Mouse (Mus musculus) liver, embryonic 16.5 days (tissue): Measurements from ENCODE around the gene Ankdd1b. TPM values are rescaled to one million over a fixed set of nuclear protein-coding genes. Genes with fewer than 3 reads are reported as not detected.

Experiments used
- ATAC-seq: fragments of 200-750 bp; cut with Nextera tagmentation; 2 replicates; pipeline ENCODE4 v1.8.0; 2017; ENCODE audit warnings: low read depth, mild to moderate bottlenecking, moderate number of reproducible peaks, moderate library complexity
- H3K27ac ChIP-seq: fragments of 300-500 bp; sonication (generic); 2 replicates; pipeline ENCODE4 v1.5.1; 2014; ENCODE audit warnings: mild to moderate bottlenecking, low read length
- H3K27me3 ChIP-seq: fragments of 300-500 bp; sonication (generic); 2 replicates; pipeline ENCODE4 v1.6.1; 2014; ENCODE audit warnings: low read depth, low read length, mixed read lengths; ENCODE audit not compliant: control insufficient read depth, insufficient read depth
- H3K36me3 ChIP-seq: fragments of 300-500 bp; sonication (generic); 2 replicates; pipeline ENCODE4 v1.6.1; 2014; ENCODE audit warnings: mild to moderate bottlenecking; ENCODE audit not compliant: control insufficient read depth, insufficient read depth
- H3K4me1 ChIP-seq: fragments of 300-500 bp; sonication (generic); 2 replicates; pipeline ENCODE4 v1.6.1; 2014; ENCODE audit warnings: low read depth, low read length, mixed read lengths; ENCODE audit not compliant: control insufficient read depth
- H3K4me2 ChIP-seq: fragments of 300-500 bp; sonication (generic); 2 replicates; pipeline ENCODE4 v1.6.1; 2014; ENCODE audit warnings: low read depth, low read length, mixed read lengths
- H3K4me3 ChIP-seq: fragments of 300-500 bp; sonication (generic); 2 replicates; pipeline ENCODE4 v1.5.1; 2014; ENCODE audit warnings: low read depth, mild to moderate bottlenecking, low read length
- H3K9ac ChIP-seq: fragments of 300-500 bp; sonication (generic); 2 replicates; pipeline ENCODE4 v1.6.1; 2014; ENCODE audit warnings: low read depth, low read length
- H3K9me3 ChIP-seq: fragments of 300-500 bp; sonication (generic); replicated peaks from 2 replicates; pipeline ENCODE4 v1.6.1; 2016; ENCODE audit warnings: low read length; ENCODE audit not compliant: control insufficient read depth
- WGBS: fragments of 180-500 bp; shearing (Covaris S2); extraction: QIAGEN DNeasy Blood & Tissue Kit; methylation state at CpG from one replicate; pipeline ENCODE4 v1.1.7; 2014; ENCODE audit not compliant: insufficient replicate concordance; 5-methylcytosine and 5-hydroxymethylcytosine counted together
- polyA plus RNA-seq: library from polyadenylated mRNA; unstranded; fragments of >200 nt; fragmentation: Nextera tagmentation; extraction: Ambion mirVana; gene quantifications from 2 replicates; pipeline ENCODE4 v1.2.1, GENCODE M21; 2015

Ankdd1b gene
- polyA plus RNA-seq, 1 experiment from 2014 or later, result not detected

GRCm38 (mm10) chr13:96431595-96432156, 39.3 kb downstream of the Ankdd1b start:
- Histone ChIP-seq H3K27me3 (no peaks in the 10 kb centered on the region), H3K4me3 (no peak overlapping the region), H3K27ac (no peak overlapping the region), H3K4me1 (peaks cover 8% of the 10 kb centered on the region; the same call in 1 of the 2 replicates), H3K36me3 (no peaks in the 10 kb centered on the region), H3K4me2 (no peak overlapping the region), H3K9me3 (no peaks in the 10 kb centered on the region), H3K9ac (no peak overlapping the region)
- peak; percentile 77 for ATAC-seq
- 29% methylated on average over 12 of the region's 12 CpGs for WGBS

GRCm38 (mm10) chr13:96428531-96428930, 42.5 kb downstream of the Ankdd1b start:
- Histone ChIP-seq H3K27me3 (no peaks in the 10 kb centered on the region), H3K36me3 (no peaks in the 10 kb centered on the region), H3K9ac (no peak overlapping the region), H3K9me3 (no peaks in the 10 kb centered on the region), H3K4me3 (no peak overlapping the region), H3K4me1 (peaks cover 3% of the 10 kb centered on the region; the same call in 1 of the 2 replicates), H3K4me2 (no peak overlapping the region), H3K27ac (no peak overlapping the region)
- 64% methylated on average over 5 of the region's 5 CpGs for WGBS
- no peak for ATAC-seq

GRCm38 (mm10) chr13:96426044-96426443, 45.0 kb downstream of the Ankdd1b start:
- H3K36me3 ChIP-seq, result no peaks in the 10 kb centered on the region
- H3K9me3 ChIP-seq, result no peaks in the 10 kb centered on the region
- no peaks in the 10 kb centered on the region for H3K27me3 ChIP-seq
- WGBS, result 55% methylated on average over 3 of the region's 3 CpGs
- H3K9ac ChIP-seq, result no peak overlapping the region
- no peaks in the 10 kb centered on the region for H3K4me1 ChIP-seq
- H3K4me2 ChIP-seq, result no peak overlapping the region
- H3K4me3 ChIP-seq, result no peak overlapping the region
- H3K27ac ChIP-seq, result no peak overlapping the region
- no peak for ATAC-seq

GRCm38 (mm10) chr13:96424496-96425274, 46.3 kb downstream of the Ankdd1b start:
- no peaks in the 10 kb centered on the region for H3K36me3 ChIP-seq
- H3K9ac ChIP-seq, result no peak overlapping the region
- H3K9me3 ChIP-seq, result no peaks in the 10 kb centered on the region
- H3K4me1 ChIP-seq, result no peaks in the 10 kb centered on the region
- H3K27me3 ChIP-seq, result no peaks in the 10 kb centered on the region
- no peak overlapping the region for H3K4me2 ChIP-seq
- H3K4me3 ChIP-seq, result no peak overlapping the region
- WGBS, result 78% methylated on average over 12 of the region's 12 CpGs
- H3K27ac ChIP-seq, result no peak overlapping the region
- ATAC-seq, result no peak

GRCm38 (mm10) chr13:96421230-96421629, 49.8 kb downstream of the Ankdd1b start:
- no peak overlapping the region for H3K4me3 ChIP-seq
- no peak overlapping the region for H3K4me2 ChIP-seq
- H3K36me3 ChIP-seq, result no peaks in the 10 kb centered on the region
- H3K27ac ChIP-seq, result no peak overlapping the region
- no peak overlapping the region for H3K9ac ChIP-seq
- ATAC-seq, result no peak
- H3K4me1 ChIP-seq, result no peaks in the 10 kb centered on the region
- H3K9me3 ChIP-seq, result no peaks in the 10 kb centered on the region
- H3K27me3 ChIP-seq, result no peaks in the 10 kb centered on the region

GRCm38 (mm10) chr13:96418487-96418886, 52.5 kb downstream of the Ankdd1b start:
- ATAC-seq, result no peak
- H3K4me1 ChIP-seq, result no peaks in the 10 kb centered on the region
- H3K4me2 ChIP-seq, result no peak overlapping the region
- H3K36me3 ChIP-seq, result peaks cover 13% of the 10 kb centered on the region
- no peak overlapping the region for H3K9ac ChIP-seq
- no peaks in the 10 kb centered on the region for H3K9me3 ChIP-seq
- no peak overlapping the region for H3K27ac ChIP-seq
- WGBS, result 72% methylated on average over 4 of the region's 4 CpGs
- no peaks in the 10 kb centered on the region for H3K27me3 ChIP-seq
- H3K4me3 ChIP-seq, result no peak overlapping the region

GRCm38 (mm10) chr13:96417261-96417813, 53.7 kb downstream of the Ankdd1b start:
- no peaks in the 10 kb centered on the region for H3K27me3 ChIP-seq
- WGBS, result 76% methylated on average over 5 of the region's 5 CpGs
- H3K4me3 ChIP-seq, result no peak overlapping the region

GRCm38 (mm10) chr13:96416380-96416779, 54.6 kb downstream of the Ankdd1b start:
- H3K4me1 ChIP-seq, result no peaks in the 10 kb centered on the region
- no peaks in the 10 kb centered on the region for H3K27me3 ChIP-seq
- H3K36me3 ChIP-seq, result peaks cover 13% of the 10 kb centered on the region
- H3K27ac ChIP-seq, result no peak overlapping the region
- H3K9me3 ChIP-seq, result no peaks in the 10 kb centered on the region
- H3K4me2 ChIP-seq, result no peak overlapping the region
- no peak for ATAC-seq
- no peak overlapping the region for H3K9ac ChIP-seq
- 83% methylated on average over 8 of the region's 8 CpGs for WGBS
- H3K4me3 ChIP-seq, result no peak overlapping the region

More at GRCm38 (mm10) chr13:96417261-96417813, 53.7 kb downstream of the Ankdd1b start:
- H3K4me2 ChIP-seq, result no peak overlapping the region
- no peak overlapping the region for H3K9ac ChIP-seq
- H3K27ac ChIP-seq, result no peak overlapping the region
- no peak for ATAC-seq
- H3K36me3 ChIP-seq, result peaks cover 13% of the 10 kb centered on the region
- H3K9me3 ChIP-seq, result no peaks in the 10 kb centered on the region
- H3K4me1 ChIP-seq, result no peaks in the 10 kb centered on the region

GRCm38 (mm10) chr13:96414384-96414783, 56.6 kb downstream of the Ankdd1b start:
- Histone ChIP-seq H3K4me2 (no peak overlapping the region), H3K27me3 (no peaks in the 10 kb centered on the region), H3K4me1 (no peaks in the 10 kb centered on the region), H3K9ac (no peak overlapping the region), H3K9me3 (no peaks in the 10 kb centered on the region), H3K4me3 (no peak overlapping the region), H3K36me3 (peaks cover 18% of the 10 kb centered on the region), H3K27ac (no peak overlapping the region)
- ATAC-seq, result no peak
- WGBS, result 58% methylated on average over 6 of the region's 6 CpGs
